1 mouse cellular context compared by ENCODE assay signal in genomic region chr17:27588231-27588630, GRCm38 (mm10).
TF ChIP-seq lines count a peak whose summit lies in the region.

No protein-coding gene starts in this region.

TF ChIP-seq in MEL, 35 proteins besides CTCF, POLR2A, EP300 and RAD21 (continued from another document):
- TF ChIP-seq JUND (IDR thresholded peaks at IDR 0.05; ENCODE audit: low read depth, low read length) (no peak), TBP (IDR thresholded peaks at IDR 0.05; ENCODE audit: low read depth, low read length) (peak; percentile 52; the same call in 1 of the 2 replicates), POLR2AphosphoS5 (IDR thresholded peaks at IDR 0.05; ENCODE audit: borderline replicate concordance, low read depth, low read length) (no peak), MXI1 (IDR thresholded peaks at IDR 0.05; ENCODE audit: low read depth, low read length) (peak; percentile 67), CHD2 (IDR thresholded peaks at IDR 0.05; ENCODE audit: low read length) (no peak), GABPA (IDR thresholded peaks at IDR 0.05; ENCODE audit: low read depth, low read length) (no peak), UBTF (IDR thresholded peaks at IDR 0.05; ENCODE audit: borderline replicate concordance, insufficient read depth, low read depth, low read length) (0 out of 2 replicates have a peak, but pooled peaks have one; percentile 30), NRF1 (IDR thresholded peaks at IDR 0.05; ENCODE audit: insufficient read depth, low read depth, low read length, poor library complexity, severe bottlenecking) (no peak), MEF2A (IDR thresholded peaks at IDR 0.05; ENCODE audit: extremely low read depth, insufficient replicate concordance, low read depth, low read length, poor library complexity, severe bottlenecking) (no peak), TCF12 (IDR thresholded peaks at IDR 0.05; ENCODE audit: low read depth, low read length) (peak; percentile 48), POLR2AphosphoS2 (IDR thresholded peaks at IDR 0.05; ENCODE audit: low read length) (no peak), E2F4 (IDR thresholded peaks at IDR 0.05; ENCODE audit: borderline replicate concordance, low read depth, low read length) (no peak), ZC3H11A (IDR thresholded peaks at IDR 0.05; ENCODE audit: low read depth, low read length) (no peak), ZNF384 (IDR thresholded peaks at IDR 0.05; ENCODE audit: low read depth, low read length) (no peak), BHLHE40 (IDR thresholded peaks at IDR 0.05; ENCODE audit: borderline replicate concordance, low read depth, low read length) (peak; percentile 47; the same call in 1 of the 2 replicates), SMC3 (IDR thresholded peaks at IDR 0.05; ENCODE audit: low read depth, low read length) (no peak), ZKSCAN1 (IDR thresholded peaks at IDR 0.05; ENCODE audit: low read depth, low read length) (no peak), MAFK (IDR thresholded peaks at IDR 0.05; ENCODE audit: borderline replicate concordance, low read depth, low read length) (no peak), MYB (IDR thresholded peaks at IDR 0.05; ENCODE audit: low read depth, low read length) (no peak), CHD1 (IDR thresholded peaks at IDR 0.05; ENCODE audit: low read depth, low read length) (0 out of 2 replicates have a peak, but pooled peaks have one; percentile 45), ZMIZ1 (IDR thresholded peaks at IDR 0.05; ENCODE audit: low read depth, low read length) (no peak), USF1 (IDR thresholded peaks at IDR 0.05; ENCODE audit: low read depth, low read length) (no peak), MYC (IDR thresholded peaks at IDR 0.05; ENCODE audit: low read depth, low read length) (no peak), KAT2A (conservative IDR thresholded peaks at IDR 0.05; ENCODE audit: low read depth, low read length) (no peak), RCOR1 (IDR thresholded peaks at IDR 0.05; ENCODE audit: low read depth, low read length) (peak; percentile 88), NELFE (IDR thresholded peaks at IDR 0.05; ENCODE audit: low read depth, low read length) (no peak)
